Mouse (Mus musculus): ENCODE measurements around the gene Nlrc5. TPM values are rescaled to one million over a fixed set of nuclear protein-coding genes. Genes with fewer than 3 reads are reported as not detected.

The Nlrc5 gene
- polyA plus RNA-seq, 1 experiment = 0.82 TPM

DNA sequence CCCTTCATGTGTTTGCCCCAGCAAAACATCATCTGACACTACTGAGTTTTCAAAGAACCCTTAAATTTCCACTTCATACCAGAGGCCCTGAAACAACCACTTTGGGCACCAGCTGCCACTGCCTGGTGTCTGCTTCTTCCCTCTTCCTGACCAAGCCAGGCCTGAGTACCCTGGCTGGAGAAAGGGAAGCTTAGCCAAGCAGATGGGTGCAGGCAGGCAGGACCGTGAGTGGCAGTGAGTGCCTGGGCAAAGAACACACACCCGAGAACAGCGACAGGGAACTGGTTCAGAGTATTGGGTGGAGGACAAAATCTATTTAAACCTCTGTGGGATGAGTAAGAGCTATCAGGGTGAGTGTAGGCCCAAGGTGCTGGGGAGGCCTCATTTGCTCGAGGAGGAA is 5.7 kb upstream of the Nlrc5 start:
- Histone ChIP-seq H3K27me3 (ENCODE audit: control insufficient read depth, insufficient read depth, low read length) (no peaks in the 10 kb centered on the region), H3K27ac (ENCODE audit: insufficient read depth, low read length) (no peak overlapping the region)
- 58% methylated on average over 4 of the region's 4 CpGs for WGBS

DNA sequence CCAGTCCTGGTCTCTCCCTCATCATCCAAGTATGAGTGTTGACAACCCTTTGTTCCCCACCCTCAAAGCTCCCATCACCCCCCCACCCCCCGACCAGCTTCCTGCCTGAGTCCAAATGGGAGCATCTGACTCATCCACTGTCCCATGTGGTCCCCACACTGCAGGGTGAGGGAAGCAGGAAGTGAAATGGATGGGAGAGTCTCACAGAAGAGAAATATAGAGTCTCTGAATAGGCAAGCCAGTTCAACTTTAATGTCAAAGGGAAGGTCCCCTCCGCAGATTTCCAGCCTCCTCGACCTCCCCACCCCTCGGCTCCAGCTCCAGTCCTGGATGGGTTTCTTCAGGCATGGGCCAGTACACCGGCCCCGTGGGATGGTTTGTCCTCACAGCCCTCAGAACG is 4.8 kb upstream of the Nlrc5 start:
- no peak for TF ChIP-seq CTCF (IDR thresholded peaks at IDR 0.05; ENCODE audit: borderline replicate concordance, insufficient read depth, low read depth, low read length)
- TF ChIP-seq POLR2A (IDR thresholded peaks at IDR 0.05; ENCODE audit: borderline replicate concordance, insufficient read depth, low read length) = no peak
- no peaks in the 10 kb centered on the region for H3K4me1 ChIP-seq (ENCODE audit: control insufficient read depth, insufficient read depth, low read length)
- 75% methylated on average over 7 of the region's 7 CpGs for WGBS
- H3K27ac ChIP-seq (ENCODE audit: insufficient read depth, low read length) = no peak overlapping the region
- no peaks in the 10 kb centered on the region; the same call in 1 of the 2 replicates for H3K27me3 ChIP-seq (ENCODE audit: control insufficient read depth, insufficient read depth, low read length)
- H3K4me3 ChIP-seq (replicated peaks; ENCODE audit: insufficient read depth, low read depth, low read length) = no peak overlapping the region
- DNase-seq = no peak

More for the DNA sequence above, 5.7 kb upstream of the Nlrc5 start:
- H3K4me3 ChIP-seq (replicated peaks; ENCODE audit: insufficient read depth, low read depth, low read length) = no peak overlapping the region
- H3K4me1 ChIP-seq (ENCODE audit: control insufficient read depth, insufficient read depth, low read length) = no peaks in the 10 kb centered on the region
- TF ChIP-seq POLR2A (IDR thresholded peaks at IDR 0.05; ENCODE audit: borderline replicate concordance, insufficient read depth, low read length) (no peak), CTCF (IDR thresholded peaks at IDR 0.05; ENCODE audit: borderline replicate concordance, insufficient read depth, low read depth, low read length) (no peak)
- DNase-seq = no peak

DNA sequence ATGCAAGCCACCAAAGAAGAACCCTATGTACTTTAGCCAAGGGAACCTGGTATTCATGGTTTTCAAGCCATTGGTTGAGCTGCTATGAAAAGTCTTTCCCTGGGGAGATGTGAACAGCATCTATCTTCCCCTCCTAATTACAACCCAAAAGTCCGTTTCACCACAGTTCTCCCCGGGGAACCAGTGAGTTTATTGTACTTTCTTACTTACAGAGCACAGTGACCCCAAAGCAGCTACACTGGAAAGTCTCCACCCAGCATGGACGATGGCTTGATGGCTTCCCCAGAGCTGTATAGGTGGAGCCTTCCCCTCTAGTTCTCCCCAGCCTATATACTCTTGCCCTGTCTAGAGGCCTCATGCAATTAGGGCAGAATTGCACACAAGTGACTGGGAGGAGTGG is 1.9 kb upstream of the Nlrc5 start:
- Histone ChIP-seq H3K4me1 (ENCODE audit: control insufficient read depth, insufficient read depth, low read length) (no peaks in the 10 kb centered on the region), H3K4me3 (replicated peaks; ENCODE audit: insufficient read depth, low read depth, low read length) (no peak overlapping the region), H3K27ac (ENCODE audit: insufficient read depth, low read length) (no peak overlapping the region), H3K27me3 (ENCODE audit: control insufficient read depth, insufficient read depth, low read length) (no peaks in the 10 kb centered on the region; the same call in 1 of the 2 replicates)
- no peak for TF ChIP-seq CTCF (IDR thresholded peaks at IDR 0.05; ENCODE audit: borderline replicate concordance, insufficient read depth, low read depth, low read length)
- no peak for TF ChIP-seq POLR2A (IDR thresholded peaks at IDR 0.05; ENCODE audit: borderline replicate concordance, insufficient read depth, low read length)
- no peak for DNase-seq
- WGBS = 74% methylated on average over 3 of the region's 3 CpGs

DNA sequence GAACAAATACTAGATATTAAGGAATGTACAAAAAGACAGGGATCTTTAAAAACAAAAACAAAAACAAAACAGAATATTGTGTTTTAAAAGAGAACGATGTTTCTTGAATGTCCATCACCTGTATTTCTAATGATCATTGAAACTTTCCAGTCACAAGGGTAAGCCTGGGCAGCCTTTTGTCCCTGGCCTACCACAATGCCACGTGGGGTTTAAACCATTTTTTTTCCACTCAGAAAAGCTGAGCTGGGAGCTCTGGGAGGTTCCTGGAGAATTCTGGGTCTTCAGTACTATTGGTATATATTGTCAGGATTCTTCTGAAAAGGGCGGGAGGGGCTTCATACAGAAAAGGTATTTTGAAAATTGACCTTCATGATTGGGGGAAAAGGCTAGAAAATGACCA is 802 bp downstream of the Nlrc5 start:
- DNase-seq = no peak
- no peak overlapping the region for H3K27ac ChIP-seq (ENCODE audit: insufficient read depth, low read length)
- H3K27me3 ChIP-seq (ENCODE audit: control insufficient read depth, insufficient read depth, low read length) = no peaks in the 10 kb centered on the region; the same call in 1 of the 2 replicates
- H3K4me3 ChIP-seq (replicated peaks; ENCODE audit: insufficient read depth, low read depth, low read length) = no peak overlapping the region
- 85% methylated on average over 3 of the region's 3 CpGs for WGBS
- H3K4me1 ChIP-seq (ENCODE audit: control insufficient read depth, insufficient read depth, low read length) = no peaks in the 10 kb centered on the region
- TF ChIP-seq POLR2A (IDR thresholded peaks at IDR 0.05; ENCODE audit: borderline replicate concordance, insufficient read depth, low read length) = no peak
- TF ChIP-seq CTCF (IDR thresholded peaks at IDR 0.05; ENCODE audit: borderline replicate concordance, insufficient read depth, low read depth, low read length) = no peak

DNA sequence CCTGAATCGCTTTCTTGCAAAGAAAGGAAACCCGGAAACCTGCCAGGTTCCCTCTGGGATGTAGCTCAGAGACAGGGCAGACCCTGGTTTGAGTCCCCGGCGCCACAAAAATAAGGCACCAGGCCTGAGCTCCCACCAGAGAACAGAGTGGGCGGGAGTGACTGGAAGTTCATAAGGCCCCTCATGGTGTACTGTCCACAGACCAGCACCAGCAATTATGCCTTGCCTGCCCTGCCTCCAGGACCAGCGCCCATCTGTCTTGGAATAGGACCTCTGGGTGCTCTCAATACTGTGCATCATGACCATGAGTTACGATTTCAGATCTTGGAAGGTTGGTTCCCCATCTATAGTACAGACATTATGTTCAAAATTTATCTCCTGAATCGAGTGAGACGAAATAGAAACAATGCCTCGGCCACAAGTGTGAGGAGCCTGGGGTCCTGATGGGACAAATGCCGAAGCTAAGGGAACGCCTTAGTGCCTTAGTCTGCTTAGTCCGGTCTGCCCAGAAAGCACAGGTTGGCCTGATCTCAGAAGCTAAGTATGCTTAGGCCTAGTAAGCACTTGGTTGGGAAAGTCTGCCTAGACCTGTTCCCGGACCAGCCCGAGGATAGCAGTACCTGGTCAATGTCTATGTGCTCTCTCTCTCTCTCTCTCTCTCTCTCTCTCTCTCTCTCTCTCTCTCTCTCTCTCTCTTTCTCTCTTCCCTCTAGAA is 1.4 kb downstream of the Nlrc5 start:
- no peaks in the 10 kb centered on the region; the same call in 1 of the 2 replicates for H3K27me3 ChIP-seq (ENCODE audit: control insufficient read depth, insufficient read depth, low read length)
- no peak for TF ChIP-seq CTCF (IDR thresholded peaks at IDR 0.05; ENCODE audit: borderline replicate concordance, insufficient read depth, low read depth, low read length)
- no peak for TF ChIP-seq POLR2A (IDR thresholded peaks at IDR 0.05; ENCODE audit: borderline replicate concordance, insufficient read depth, low read length)
- H3K4me1 ChIP-seq (ENCODE audit: control insufficient read depth, insufficient read depth, low read length) = no peaks in the 10 kb centered on the region
- DNase-seq = no peak
- H3K27ac ChIP-seq (ENCODE audit: insufficient read depth, low read length) = no peak overlapping the region
- no peak overlapping the region for H3K4me3 ChIP-seq (replicated peaks; ENCODE audit: insufficient read depth, low read depth, low read length)
- WGBS = 94% methylated on average over 15 of the region's 15 CpGs

DNA sequence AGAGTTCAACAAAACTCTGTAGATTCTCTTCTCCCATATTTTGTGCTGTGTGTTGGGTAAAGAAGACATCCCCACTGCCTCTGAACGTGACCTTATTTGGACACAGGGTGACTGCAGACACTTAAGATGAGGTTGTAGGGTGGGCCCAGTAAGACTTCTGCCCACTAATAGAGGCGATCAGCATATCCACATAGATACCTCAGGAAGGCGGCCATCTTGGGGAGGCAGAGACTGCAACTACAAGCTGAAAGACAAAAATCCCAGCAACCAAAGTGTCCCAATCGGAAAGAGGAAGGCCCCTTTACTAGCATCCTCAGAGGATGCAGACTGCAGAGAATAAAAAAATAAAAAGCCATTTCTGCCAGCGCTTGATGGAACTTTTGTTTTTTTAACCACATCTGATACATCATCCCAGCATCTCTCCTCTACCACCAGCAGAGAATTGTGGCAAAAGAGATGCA is 2.0 kb downstream of the Nlrc5 start:
- H3K4me1 ChIP-seq (ENCODE audit: control insufficient read depth, insufficient read depth, low read length) = no peaks in the 10 kb centered on the region
- no peak for TF ChIP-seq POLR2A (IDR thresholded peaks at IDR 0.05; ENCODE audit: borderline replicate concordance, insufficient read depth, low read length)
- TF ChIP-seq CTCF (IDR thresholded peaks at IDR 0.05; ENCODE audit: borderline replicate concordance, insufficient read depth, low read depth, low read length) = no peak
- WGBS = 94% methylated on average over 5 of the region's 5 CpGs
- H3K4me3 ChIP-seq (replicated peaks; ENCODE audit: insufficient read depth, low read depth, low read length) = no peak overlapping the region
- H3K27me3 ChIP-seq (ENCODE audit: control insufficient read depth, insufficient read depth, low read length) = no peaks in the 10 kb centered on the region; the same call in 1 of the 2 replicates
- no peak for DNase-seq
- no peak overlapping the region for H3K27ac ChIP-seq (ENCODE audit: insufficient read depth, low read length)

DNA sequence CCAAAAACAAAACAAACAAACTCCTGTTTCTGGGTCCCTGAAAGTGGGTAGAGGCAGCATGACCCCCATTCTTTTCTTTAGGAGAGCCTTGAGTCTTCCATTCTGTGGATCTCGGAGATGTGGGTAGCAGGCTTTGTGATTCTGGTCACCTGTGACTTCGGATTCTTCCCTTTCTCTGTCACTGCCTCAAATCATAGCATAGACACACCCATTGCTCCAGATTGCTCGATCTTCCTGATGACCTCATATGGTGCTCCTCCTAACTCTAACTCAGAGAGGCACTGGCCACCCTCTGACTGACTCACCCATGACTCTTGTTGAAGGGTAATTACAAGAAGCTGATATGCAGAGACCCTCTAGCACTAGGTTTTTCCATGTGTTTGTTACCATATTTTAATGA is 2.7 kb downstream of the Nlrc5 start:
- Histone ChIP-seq H3K27me3 (ENCODE audit: control insufficient read depth, insufficient read depth, low read length) (no peaks in the 10 kb centered on the region; the same call in 1 of the 2 replicates), H3K4me1 (ENCODE audit: control insufficient read depth, insufficient read depth, low read length) (no peaks in the 10 kb centered on the region), H3K4me3 (replicated peaks; ENCODE audit: insufficient read depth, low read depth, low read length) (no peak overlapping the region), H3K27ac (ENCODE audit: insufficient read depth, low read length) (no peak overlapping the region)
- no peak for DNase-seq
- no peak for TF ChIP-seq POLR2A (IDR thresholded peaks at IDR 0.05; ENCODE audit: borderline replicate concordance, insufficient read depth, low read length)
- TF ChIP-seq CTCF (IDR thresholded peaks at IDR 0.05; ENCODE audit: borderline replicate concordance, insufficient read depth, low read depth, low read length) = no peak
- 81% methylated on average over 3 of the region's 3 CpGs for WGBS

DNA sequence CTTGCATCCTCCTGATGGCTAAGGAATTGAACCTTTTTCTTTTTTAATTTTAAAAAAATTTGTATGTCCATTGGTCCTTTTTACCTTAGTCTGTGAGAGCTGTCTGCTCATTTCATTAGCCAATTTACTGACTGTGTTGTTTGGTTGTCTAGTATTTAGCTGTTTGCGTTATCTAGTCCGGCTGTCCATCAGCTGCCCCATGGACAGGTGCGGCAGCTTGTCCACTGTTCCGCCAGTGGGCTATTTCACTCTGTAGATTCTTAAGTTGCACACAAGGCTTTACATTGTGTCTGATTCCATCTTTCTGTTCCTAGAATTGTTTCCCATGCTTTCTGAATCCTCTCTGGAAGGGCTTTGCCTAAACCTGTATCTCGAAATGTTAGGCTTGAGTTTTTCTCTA is 4.5 kb downstream of the Nlrc5 start:
- H3K4me3 ChIP-seq (replicated peaks; ENCODE audit: insufficient read depth, low read depth, low read length) = no peak overlapping the region
- no peaks in the 10 kb centered on the region; the same call in 1 of the 2 replicates for H3K27me3 ChIP-seq (ENCODE audit: control insufficient read depth, insufficient read depth, low read length)
- no peaks in the 10 kb centered on the region for H3K4me1 ChIP-seq (ENCODE audit: control insufficient read depth, insufficient read depth, low read length)
- WGBS = 89% methylated on average over 5 of the region's 5 CpGs
- DNase-seq = no peak
- H3K27ac ChIP-seq (ENCODE audit: insufficient read depth, low read length) = no peak overlapping the region
- TF ChIP-seq CTCF (IDR thresholded peaks at IDR 0.05; ENCODE audit: borderline replicate concordance, insufficient read depth, low read depth, low read length) (no peak), POLR2A (IDR thresholded peaks at IDR 0.05; ENCODE audit: borderline replicate concordance, insufficient read depth, low read length) (no peak)

Measured in cerebellum, adult 2 months (tissue).